Mouse (Mus musculus): ENCODE measurements around the gene Nrcam. TPM values are rescaled to one million over a fixed set of nuclear protein-coding genes. Genes with fewer than 3 reads are reported as not detected.
A peak's percentile ranks its signal among the peaks of the same experiment; 100 is the strongest.

Gene Nrcam
- polyA plus RNA-seq, 1 experiment from 2014 or later: 125 TPM

GRCm38 (mm10) chr12:44345251-44345650 lies 16.6 kb downstream of the Nrcam start:
- 35% methylated on average over 5 of the region's 5 CpGs for WGBS
- Histone ChIP-seq H3K9me3 (ENCODE audit: control insufficient read depth, low read length) (no peaks in the 10 kb centered on the region), H3K4me2 (ENCODE audit: low read length) (no peak overlapping the region), H3K4me1 (ENCODE audit: control insufficient read depth, insufficient read depth, low read depth, low read length) (peaks cover 9% of the 10 kb centered on the region), H3K9ac (ENCODE audit: low read depth, low read length) (no peak overlapping the region), H3K27me3 (replicated peaks; ENCODE audit: control insufficient read depth, insufficient read depth, low read length) (no peaks in the 10 kb centered on the region), H3K4me3 (ENCODE audit: low read length) (no peak overlapping the region), H3K27ac (ENCODE audit: low read depth, low read length) (no peak overlapping the region), H3K36me3 (ENCODE audit: control insufficient read depth, insufficient read depth, low read length) (no peaks in the 10 kb centered on the region)
- no peak for ATAC-seq

- H3K4me2 ChIP-seq (ENCODE audit: low read length): no peak overlapping the region
- H3K9ac ChIP-seq (ENCODE audit: low read depth, low read length): no peak overlapping the region
- peaks cover 9% of the 10 kb centered on the region for H3K4me1 ChIP-seq (ENCODE audit: control insufficient read depth, insufficient read depth, low read depth, low read length)
- H3K4me3 ChIP-seq (ENCODE audit: low read length): no peak overlapping the region
- no peak overlapping the region for H3K27ac ChIP-seq (ENCODE audit: low read depth, low read length)
- ATAC-seq: 0 out of 2 replicates have a peak, but pooled peaks have one; percentile 18
- H3K9me3 ChIP-seq (ENCODE audit: control insufficient read depth, low read length): no peaks in the 10 kb centered on the region
- H3K27me3 ChIP-seq (replicated peaks; ENCODE audit: control insufficient read depth, insufficient read depth, low read length): no peaks in the 10 kb centered on the region
- H3K36me3 ChIP-seq (ENCODE audit: control insufficient read depth, insufficient read depth, low read length): no peaks in the 10 kb centered on the region
- 50% methylated on average over 3 of the region's 3 CpGs for WGBS
These were observed 17.5 kb downstream of the Nrcam start for GRCm38 (mm10) chr12:44346143-44346542.

DNA sequence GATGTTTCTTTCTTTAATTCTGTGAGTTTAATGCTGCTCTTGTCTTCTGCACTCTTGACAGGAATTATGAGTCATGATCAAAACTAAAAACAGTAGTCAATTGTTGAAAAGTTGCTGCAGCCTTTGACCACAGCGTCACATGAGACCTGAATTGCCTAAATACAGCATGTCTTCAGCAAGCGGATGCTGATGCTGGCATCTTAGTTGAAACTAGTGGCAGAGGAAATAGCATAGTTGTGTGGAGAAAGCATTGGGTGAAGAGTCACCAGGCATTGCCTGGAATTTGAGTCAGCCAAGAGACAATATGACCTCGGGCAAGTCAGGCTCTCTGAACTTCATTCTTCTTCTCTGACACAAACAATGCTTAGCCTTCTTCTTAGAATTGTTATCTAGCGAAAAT lies 26.4 kb downstream of the Nrcam start:
- Histone ChIP-seq H3K4me3 (ENCODE audit: low read length) (no peak overlapping the region), H3K9ac (ENCODE audit: low read depth, low read length) (no peak overlapping the region), H3K9me3 (ENCODE audit: control insufficient read depth, low read length) (no peaks in the 10 kb centered on the region), H3K27ac (ENCODE audit: low read depth, low read length) (no peak overlapping the region), H3K4me2 (ENCODE audit: low read length) (no peak overlapping the region), H3K4me1 (ENCODE audit: control insufficient read depth, insufficient read depth, low read depth, low read length) (no peaks in the 10 kb centered on the region), H3K36me3 (ENCODE audit: control insufficient read depth, insufficient read depth, low read length) (no peaks in the 10 kb centered on the region), H3K27me3 (replicated peaks; ENCODE audit: control insufficient read depth, insufficient read depth, low read length) (no peaks in the 10 kb centered on the region)
- 88% methylated on average over 4 of the region's 4 CpGs for WGBS
- no peak for ATAC-seq

DNA sequence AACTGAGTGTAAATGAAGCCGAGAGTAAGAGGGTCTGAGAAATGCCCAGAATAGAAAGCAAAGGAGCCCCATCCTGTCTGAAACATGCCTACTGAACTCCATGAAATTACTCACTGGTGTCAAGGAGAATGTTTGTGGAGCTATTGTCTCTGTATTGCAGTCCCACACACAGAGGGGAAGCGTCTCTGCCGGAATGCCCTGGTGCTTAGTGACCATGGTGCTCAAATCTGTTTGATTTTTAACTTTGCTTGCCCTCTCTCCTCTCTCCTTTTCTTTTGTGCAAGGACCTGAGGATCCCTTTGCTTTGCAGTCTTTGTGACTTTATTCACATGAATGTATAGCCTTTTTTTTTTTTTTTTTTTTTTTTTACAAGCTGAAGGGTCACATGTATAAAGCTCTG lies 28.8 kb downstream of the Nrcam start:
- WGBS: 18% methylated on average over 3 of the region's 3 CpGs
- Histone ChIP-seq H3K36me3 (ENCODE audit: control insufficient read depth, insufficient read depth, low read length) (no peaks in the 10 kb centered on the region), H3K27ac (ENCODE audit: low read depth, low read length) (no peak overlapping the region), H3K9me3 (ENCODE audit: control insufficient read depth, low read length) (no peaks in the 10 kb centered on the region), H3K9ac (ENCODE audit: low read depth, low read length) (no peak overlapping the region), H3K4me2 (ENCODE audit: low read length) (no peak overlapping the region), H3K4me1 (ENCODE audit: control insufficient read depth, insufficient read depth, low read depth, low read length) (no peaks in the 10 kb centered on the region), H3K27me3 (replicated peaks; ENCODE audit: control insufficient read depth, insufficient read depth, low read length) (no peaks in the 10 kb centered on the region), H3K4me3 (ENCODE audit: low read length) (no peak overlapping the region)
- no peak for ATAC-seq

GRCm38 (mm10) chr12:44357881-44358280 lies 29.2 kb downstream of the Nrcam start:
- Histone ChIP-seq H3K4me2 (ENCODE audit: low read length) (no peak overlapping the region), H3K9me3 (ENCODE audit: control insufficient read depth, low read length) (no peaks in the 10 kb centered on the region), H3K27ac (ENCODE audit: low read depth, low read length) (no peak overlapping the region), H3K9ac (ENCODE audit: low read depth, low read length) (no peak overlapping the region), H3K4me3 (ENCODE audit: low read length) (no peak overlapping the region), H3K36me3 (ENCODE audit: control insufficient read depth, insufficient read depth, low read length) (no peaks in the 10 kb centered on the region), H3K4me1 (ENCODE audit: control insufficient read depth, insufficient read depth, low read depth, low read length) (no peaks in the 10 kb centered on the region), H3K27me3 (replicated peaks; ENCODE audit: control insufficient read depth, insufficient read depth, low read length) (no peaks in the 10 kb centered on the region)
- ATAC-seq: no peak
- 26% methylated on average over 1 of the region's 1 CpGs for WGBS

DNA sequence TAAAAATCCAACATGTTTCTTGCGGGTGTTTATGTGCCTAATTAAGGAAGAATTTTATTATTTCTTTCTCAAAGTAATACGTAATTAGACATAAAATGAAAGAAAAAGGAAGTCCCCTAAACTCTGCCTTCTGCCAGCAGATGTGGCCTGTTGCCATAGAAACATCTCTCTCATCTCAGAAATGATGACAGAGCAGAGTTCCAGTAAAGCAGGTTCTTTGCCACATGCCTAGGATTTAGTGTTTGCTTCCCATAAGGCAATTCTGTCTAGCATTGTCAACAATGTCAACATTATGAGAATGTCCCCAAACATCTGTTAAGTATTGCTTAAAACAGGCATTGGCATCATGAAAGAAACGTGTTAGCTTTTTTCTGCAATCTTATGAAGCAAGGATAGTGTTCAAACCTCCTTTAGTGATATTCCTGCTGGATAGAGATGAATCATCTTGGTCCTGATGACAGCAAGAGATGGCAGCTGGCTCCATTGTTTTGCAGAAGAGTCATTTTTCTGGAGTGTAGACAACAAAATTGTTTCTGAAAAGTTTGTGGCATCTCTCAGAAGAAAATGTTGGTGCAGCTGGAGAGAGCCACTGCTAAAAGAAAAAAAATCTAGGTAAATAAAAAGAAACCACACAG lies 42.5 kb downstream of the Nrcam start:
- ATAC-seq: peak; percentile 76; the same call in 1 of the 2 replicates
- 42% methylated on average over 3 of the region's 3 CpGs for WGBS
- Histone ChIP-seq H3K4me1 (ENCODE audit: control insufficient read depth, insufficient read depth, low read depth, low read length) (peaks cover 13% of the 10 kb centered on the region), H3K9me3 (ENCODE audit: control insufficient read depth, low read length) (no peaks in the 10 kb centered on the region), H3K27ac (ENCODE audit: low read depth, low read length) (no peak overlapping the region), H3K4me3 (ENCODE audit: low read length) (no peak overlapping the region), H3K9ac (ENCODE audit: low read depth, low read length) (no peak overlapping the region), H3K27me3 (replicated peaks; ENCODE audit: control insufficient read depth, insufficient read depth, low read length) (no peaks in the 10 kb centered on the region), H3K4me2 (ENCODE audit: low read length) (no peak overlapping the region), H3K36me3 (ENCODE audit: control insufficient read depth, insufficient read depth, low read length) (no peaks in the 10 kb centered on the region)

DNA sequence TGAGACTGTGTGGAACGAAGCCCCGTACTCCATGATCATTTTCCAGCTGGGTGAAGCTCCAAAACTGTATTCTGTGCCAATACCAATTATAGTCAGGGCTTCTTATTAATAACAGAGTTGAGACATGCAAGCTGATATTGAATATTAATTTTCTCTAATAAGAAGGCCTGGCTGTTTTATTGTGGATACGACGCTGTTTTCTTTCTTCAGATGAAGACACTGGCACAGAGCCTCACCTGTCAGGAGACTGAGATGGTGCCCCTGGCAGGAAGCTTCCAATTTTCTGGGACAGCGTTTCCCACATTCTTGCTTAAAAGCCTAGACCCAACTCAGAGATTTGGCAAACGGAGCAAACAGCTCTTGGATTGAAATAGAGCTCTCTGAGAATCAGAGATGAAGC lies 47.3 kb downstream of the Nrcam start:
- 47% methylated on average over 6 of the region's 6 CpGs for WGBS
- no peak overlapping the region for H3K4me2 ChIP-seq (ENCODE audit: low read length)

DNA sequence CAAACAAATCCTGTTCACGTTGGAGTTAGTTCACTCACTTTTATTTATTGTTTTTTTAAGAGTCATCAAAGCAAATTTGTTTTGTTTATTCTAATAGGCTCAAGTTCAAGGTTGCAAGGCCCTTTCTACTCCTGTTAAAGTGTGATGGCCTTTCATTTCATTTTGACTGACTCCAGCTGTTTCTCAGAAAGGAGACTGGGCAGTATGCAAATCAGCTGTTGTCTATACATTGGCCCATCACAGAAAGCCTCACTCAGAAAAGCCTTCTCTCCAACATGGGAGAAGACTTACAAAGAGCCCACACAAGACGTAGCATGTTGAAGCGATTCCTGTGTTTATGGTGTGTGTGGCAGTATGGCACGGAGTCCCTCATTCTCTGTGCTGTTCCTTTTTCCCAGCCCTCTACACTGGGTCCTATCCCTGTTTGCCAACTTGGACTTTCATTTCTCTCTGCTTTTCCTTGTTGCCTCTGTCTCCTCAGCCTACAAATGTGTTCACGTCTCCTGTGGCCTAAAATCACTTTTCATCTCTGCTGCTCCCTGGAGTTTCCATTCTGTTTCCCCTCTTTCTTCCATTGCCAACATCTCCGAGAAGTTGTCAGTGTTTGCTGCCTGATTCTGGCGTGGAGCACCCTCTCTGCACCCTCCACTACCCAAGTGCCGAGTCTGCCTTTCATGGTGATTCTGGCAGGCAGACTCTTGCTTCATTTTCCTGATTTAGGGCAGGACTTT lies 49.9 kb downstream of the Nrcam start:
- Histone ChIP-seq H3K9ac (ENCODE audit: low read depth, low read length) (no peak overlapping the region), H3K27me3 (replicated peaks; ENCODE audit: control insufficient read depth, insufficient read depth, low read length) (no peaks in the 10 kb centered on the region), H3K4me1 (ENCODE audit: control insufficient read depth, insufficient read depth, low read depth, low read length) (no peaks in the 10 kb centered on the region), H3K4me3 (ENCODE audit: low read length) (no peak overlapping the region), H3K4me2 (ENCODE audit: low read length) (no peak overlapping the region), H3K36me3 (ENCODE audit: control insufficient read depth, insufficient read depth, low read length) (no peaks in the 10 kb centered on the region), H3K9me3 (ENCODE audit: control insufficient read depth, low read length) (no peaks in the 10 kb centered on the region), H3K27ac (ENCODE audit: low read depth, low read length) (no peak overlapping the region)
- WGBS: 55% methylated on average over 8 of the region's 8 CpGs
- peak; percentile 71 for ATAC-seq

More for the DNA sequence above, 47.3 kb downstream of the Nrcam start:
- no peak for ATAC-seq
- Histone ChIP-seq H3K36me3 (ENCODE audit: control insufficient read depth, insufficient read depth, low read length) (no peaks in the 10 kb centered on the region), H3K27ac (ENCODE audit: low read depth, low read length) (no peak overlapping the region), H3K4me1 (ENCODE audit: control insufficient read depth, insufficient read depth, low read depth, low read length) (peaks cover 6% of the 10 kb centered on the region; the same call in 1 of the 2 replicates), H3K9me3 (ENCODE audit: control insufficient read depth, low read length) (no peaks in the 10 kb centered on the region), H3K9ac (ENCODE audit: low read depth, low read length) (no peak overlapping the region), H3K4me3 (ENCODE audit: low read length) (no peak overlapping the region), H3K27me3 (replicated peaks; ENCODE audit: control insufficient read depth, insufficient read depth, low read length) (no peaks in the 10 kb centered on the region)

DNA sequence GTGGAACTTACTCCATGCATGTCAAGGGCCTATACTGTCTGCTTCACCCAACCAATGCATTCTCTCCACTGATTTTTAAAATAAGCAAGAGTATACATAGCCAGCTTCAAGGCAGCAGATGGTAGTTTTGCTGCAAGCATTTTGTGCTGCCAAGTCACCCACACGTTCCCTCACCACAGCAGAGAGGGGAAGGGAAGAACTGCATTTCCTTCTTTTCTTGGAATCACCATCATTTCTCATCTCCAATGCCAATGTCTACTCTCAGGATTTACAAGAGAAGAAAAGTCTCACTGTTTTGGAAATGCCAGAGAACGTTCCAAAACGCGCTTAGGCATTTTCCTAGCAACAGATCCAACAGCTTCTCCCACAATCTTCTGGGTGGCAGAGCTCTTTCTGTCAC lies 52.1 kb downstream of the Nrcam start:
- no peak overlapping the region for H3K9ac ChIP-seq (ENCODE audit: low read depth, low read length)
- H3K4me3 ChIP-seq (ENCODE audit: low read length): no peak overlapping the region
- no peak overlapping the region for H3K4me2 ChIP-seq (ENCODE audit: low read length)
- peak; percentile 7; the same call in 1 of the 2 replicates for ATAC-seq
- no peaks in the 10 kb centered on the region for H3K27me3 ChIP-seq (replicated peaks; ENCODE audit: control insufficient read depth, insufficient read depth, low read length)
- peaks cover 4% of the 10 kb centered on the region for H3K4me1 ChIP-seq (ENCODE audit: control insufficient read depth, insufficient read depth, low read depth, low read length)
- 72% methylated on average over 4 of the region's 4 CpGs for WGBS
- no peaks in the 10 kb centered on the region for H3K9me3 ChIP-seq (ENCODE audit: control insufficient read depth, low read length)
- H3K27ac ChIP-seq (ENCODE audit: low read depth, low read length): 0 out of 2 replicates have a peak overlapping the region, but pooled peaks have one; percentile 12
- H3K36me3 ChIP-seq (ENCODE audit: control insufficient read depth, insufficient read depth, low read length): no peaks in the 10 kb centered on the region

All from hindbrain, embryonic 16.5 days (tissue).